Mouse (Mus musculus): Measurements from ENCODE around the gene Pogz.

Gene Pogz

DNA sequence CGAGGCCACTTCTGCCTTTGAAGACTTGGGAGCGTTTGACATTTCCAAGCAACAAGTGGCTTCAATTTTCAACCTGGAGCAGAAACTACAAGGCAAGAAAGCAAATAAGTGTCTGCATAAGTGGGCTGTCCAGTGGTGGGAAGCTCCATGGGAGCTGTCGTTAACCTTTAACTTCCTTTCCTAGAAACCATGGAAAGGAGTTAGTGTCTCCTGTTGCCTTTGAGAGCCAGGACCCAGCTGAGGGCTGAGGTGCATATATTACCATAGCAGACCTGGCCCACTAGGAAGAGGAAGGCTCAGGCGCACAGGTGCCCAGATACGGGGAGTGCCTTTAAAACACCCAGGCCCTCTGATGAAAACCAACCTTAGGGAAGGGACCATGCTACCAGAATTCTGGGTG lies 4.7 kb upstream of the Pogz start:
- in situ Hi-C loops (cut with MboI, MseI), result no loop called here

DNA sequence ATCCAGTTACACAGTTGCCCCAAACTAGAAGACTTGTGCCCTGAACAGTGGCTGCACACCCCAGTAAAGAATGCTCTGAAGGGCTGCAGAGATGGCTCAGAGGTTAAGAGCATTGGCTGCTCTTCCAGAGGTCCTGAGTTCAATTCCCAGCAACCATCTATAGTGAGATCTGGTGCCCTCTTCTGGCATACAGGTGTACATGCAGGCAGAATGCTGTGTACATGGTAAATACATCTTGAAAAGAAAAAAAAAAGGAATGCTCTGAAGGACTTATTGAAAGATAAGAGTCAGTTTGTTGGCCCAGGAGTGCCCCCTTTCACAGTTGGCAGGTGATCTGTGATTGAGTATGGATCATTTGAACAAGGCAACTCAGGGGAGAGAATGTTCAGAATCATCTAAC lies 4.0 kb upstream of the Pogz start:
- in situ Hi-C loops (cut with MboI, MseI), result no loop called here

DNA sequence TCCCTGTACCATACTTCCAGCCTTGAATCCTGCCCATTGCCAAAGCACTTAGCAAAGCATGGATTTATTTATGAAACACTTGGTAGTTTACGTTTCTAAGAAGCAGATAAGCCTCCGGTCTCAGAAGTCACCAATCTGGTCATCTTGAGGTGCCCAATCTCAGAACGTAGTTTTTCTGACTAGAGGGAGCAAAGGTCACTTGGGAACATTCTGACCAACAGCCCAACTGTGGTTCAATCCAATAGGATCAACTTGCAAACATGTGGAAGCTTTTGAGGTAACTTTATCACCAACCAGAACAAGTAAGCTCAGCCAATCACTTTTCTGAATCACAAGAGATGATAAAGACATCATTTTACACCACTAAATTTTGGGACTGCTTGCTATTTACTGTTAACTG lies 2.0 kb upstream of the Pogz start:
- in situ Hi-C loops (cut with MboI, MseI), result no loop called here

DNA sequence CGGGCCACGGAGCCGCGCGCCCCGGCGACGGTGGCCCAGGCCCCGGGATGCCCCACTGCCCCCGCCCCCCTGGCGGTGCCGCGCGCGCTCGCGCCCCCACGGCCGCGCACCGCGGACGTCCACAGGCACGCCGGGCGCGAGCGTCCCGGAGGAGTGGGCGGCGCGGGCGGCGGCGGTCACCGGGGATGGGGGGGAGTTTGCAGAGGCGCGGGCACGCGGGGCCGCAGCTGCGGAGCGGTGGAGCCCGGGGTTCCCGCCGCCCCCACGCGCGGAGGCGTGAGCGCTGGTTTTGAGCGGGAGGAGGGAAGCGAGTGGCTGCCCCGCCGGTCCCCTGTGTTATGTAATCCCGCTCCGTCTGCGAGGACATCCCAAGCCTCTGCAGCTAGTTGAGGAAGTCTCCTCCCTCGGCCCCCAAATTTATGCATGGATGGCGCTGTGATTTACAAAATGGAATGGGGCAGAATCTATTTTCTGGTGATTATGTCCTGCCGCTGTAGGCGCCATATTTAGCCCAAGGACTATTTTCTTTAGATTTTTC lies 661 bp downstream of the Pogz start:
- in situ Hi-C loops (cut with MboI, MseI), result no loop called here

DNA sequence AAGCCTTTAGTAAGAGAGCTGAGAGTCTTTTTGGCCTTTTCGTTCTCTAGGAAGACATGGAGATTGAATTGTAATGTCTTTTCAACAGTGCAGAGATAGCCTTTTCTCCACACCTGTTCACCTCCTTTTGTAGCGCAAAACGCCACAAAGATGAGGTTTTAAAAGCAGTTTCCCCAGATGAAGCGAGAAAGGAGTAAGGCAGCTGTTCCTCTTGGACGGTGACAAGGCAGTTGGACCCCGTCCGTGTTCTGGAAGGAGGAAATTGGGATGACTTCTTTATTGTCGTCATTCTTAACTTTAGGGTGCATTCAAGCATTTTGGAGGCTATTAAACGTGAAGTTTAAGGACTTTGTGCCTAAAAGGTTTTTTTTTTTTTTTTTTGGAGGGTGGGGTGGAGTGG lies 1.3 kb downstream of the Pogz start:
- in situ Hi-C loops (cut with MboI, MseI), result no loop called here

DNA sequence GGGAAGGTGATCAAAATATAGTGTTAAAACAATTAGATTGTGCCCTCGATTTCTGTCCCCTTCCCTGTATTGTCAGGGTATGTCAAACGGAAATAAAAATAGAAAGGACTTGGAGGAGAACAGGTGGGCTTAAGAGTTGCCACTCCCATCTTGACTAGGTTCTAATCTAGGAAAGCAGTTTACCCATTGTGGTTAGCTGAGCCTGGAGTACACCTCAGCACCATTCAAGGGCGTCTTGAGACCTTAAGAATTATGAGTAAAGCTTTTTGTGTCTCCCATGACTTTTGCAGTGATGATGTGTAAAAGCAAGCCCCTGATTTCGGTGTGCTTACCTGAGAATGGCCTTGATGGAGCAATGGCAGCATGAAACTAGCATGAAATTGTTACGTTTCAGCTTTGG lies 1.7 kb downstream of the Pogz start:
- in situ Hi-C loops (cut with MboI, MseI), result no loop called here

DNA sequence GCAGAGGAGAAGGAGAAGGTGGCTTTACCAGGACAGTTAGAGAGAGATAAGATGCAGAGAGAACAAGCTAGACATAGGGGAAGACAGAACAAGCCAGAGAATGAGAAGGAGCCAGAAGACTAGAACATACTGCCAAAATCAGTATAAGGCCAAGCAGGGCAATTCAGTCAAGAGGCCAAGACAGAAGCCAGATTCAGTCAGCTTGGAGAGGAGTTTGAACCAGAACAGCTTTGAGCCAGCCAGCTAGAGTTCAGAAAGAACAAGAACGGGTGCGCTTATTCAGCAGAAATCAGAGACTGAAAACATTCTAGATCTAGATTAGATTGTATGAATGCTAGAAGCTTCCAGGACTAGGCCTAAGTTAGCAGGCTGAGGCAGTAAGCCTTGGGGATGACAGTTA lies 10.0 kb downstream of the Pogz start:
- in situ Hi-C loops (cut with MboI, MseI), result no loop called here

DNA sequence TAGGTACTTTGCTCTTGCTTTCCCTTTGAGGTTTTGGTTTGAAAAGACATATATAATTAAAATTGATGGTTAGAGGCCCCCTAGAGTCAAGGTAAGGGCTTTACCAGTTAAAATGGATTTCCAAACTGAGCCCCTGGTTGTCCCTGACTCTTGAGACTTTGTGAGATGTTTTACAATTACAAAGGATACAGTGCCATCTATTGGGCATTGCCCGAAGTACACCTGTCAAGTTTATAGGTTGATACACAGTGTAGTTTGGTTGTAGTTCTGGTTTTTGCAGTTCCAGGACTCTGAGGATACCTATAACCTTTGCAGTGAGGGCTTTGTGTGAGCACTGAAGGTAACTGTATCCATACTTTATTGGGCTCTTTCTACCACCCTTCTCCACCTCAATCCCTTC lies 12.0 kb downstream of the Pogz start:
- in situ Hi-C loops (cut with MboI, MseI), result no loop called here

DNA sequence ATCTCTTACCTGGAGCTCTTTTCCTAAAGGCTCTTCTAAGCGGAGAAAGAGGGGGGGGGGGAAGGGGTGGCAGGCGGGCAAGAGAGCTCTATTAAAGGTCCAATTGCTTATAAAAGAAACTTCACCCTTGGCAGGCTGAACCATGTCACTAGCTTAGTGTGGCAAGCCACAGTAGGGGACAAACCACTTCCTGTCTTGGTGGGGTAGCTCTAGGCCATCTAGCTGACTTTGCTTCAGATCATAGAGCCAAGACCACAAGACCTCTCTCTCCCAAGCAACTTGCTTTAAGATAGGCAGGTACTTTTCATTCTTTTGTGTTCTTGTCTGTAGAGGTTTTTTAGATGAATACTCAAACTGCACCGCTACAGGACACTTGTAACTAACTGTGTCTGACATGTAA lies 14.4 kb downstream of the Pogz start:
- in situ Hi-C loops (cut with MboI, MseI), result no loop called here

DNA sequence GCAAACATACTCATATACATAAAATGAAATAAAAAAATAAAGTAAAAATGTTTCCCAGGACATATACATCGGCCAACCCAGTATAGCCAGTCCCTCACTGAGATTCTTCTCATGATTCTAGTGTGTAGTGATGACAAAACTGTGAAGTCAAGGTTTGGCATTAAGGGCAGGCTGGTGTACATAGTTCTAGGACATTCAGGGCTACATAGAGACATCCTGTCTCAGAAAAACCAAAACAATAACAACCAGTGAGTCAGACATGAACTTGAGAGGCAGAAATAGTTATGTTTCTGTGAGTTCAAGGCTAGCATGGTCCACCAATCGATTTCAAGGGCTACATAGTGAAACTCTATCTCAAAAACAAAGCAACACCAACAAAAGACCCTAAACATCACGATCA lies 14.8 kb downstream of the Pogz start:
- in situ Hi-C loops (cut with MboI, MseI), result no loop called here

DNA sequence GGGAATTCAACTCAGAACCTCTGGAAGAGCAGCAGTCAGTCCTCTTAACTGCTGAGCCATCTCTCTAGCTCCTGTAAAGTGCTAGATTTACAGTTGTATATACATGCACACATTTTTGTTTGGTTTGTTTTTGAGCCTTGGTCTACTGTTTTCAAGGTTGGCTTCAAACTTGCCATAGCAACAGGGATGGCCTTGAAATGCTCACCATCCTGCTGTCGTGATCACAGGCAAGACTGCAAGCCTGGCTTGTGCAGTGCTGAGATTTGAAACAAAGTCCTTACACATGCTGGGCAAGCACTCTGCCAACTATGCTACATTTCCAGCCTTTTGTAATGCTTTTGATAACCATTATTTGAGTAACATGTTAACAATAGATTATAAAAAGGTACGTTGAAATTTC lies 22.1 kb downstream of the Pogz start:
- in situ Hi-C loops (cut with MboI, MseI), result no loop called here

DNA sequence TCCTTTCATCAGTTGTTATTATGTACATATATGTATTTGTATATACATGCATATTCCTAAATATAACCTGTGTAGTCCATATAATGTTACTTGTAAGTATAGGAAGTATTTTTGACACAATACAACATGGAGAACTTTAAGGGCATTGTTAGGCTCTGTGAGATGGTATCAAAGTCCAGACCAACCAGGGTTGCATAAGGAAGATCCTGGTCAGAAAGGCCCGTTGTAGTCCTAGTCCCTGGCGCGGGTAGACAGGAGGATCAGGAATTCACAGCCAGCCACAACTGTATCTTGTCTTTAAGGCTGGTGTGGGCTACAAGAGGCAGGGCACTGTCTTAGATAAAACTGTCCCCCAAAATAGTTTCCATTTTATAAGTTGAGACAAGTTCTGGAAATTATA lies 31.6 kb downstream of the Pogz start:
- in situ Hi-C loops (cut with MboI, MseI), result no loop called here

DNA sequence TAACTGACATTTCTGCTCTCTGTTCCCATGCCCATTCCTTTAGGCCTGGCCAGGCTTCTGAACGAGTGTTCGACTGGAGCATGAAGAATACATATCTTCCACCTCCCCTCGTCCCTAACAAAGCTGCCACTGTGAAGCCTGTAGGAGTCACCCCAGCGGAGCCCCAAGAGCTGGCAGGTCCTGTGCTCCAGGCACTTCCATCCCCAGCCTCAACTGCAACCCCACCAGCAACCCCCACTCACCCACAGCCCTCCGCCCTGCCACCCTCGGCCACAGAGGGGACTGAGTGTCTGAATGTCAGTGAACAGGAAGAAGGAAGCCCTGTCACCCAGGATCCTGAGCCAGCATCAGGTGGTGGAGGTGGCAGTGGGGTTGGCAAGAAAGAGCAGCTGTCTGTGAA lies 41.3 kb downstream of the Pogz start:
- in situ Hi-C loops (cut with MboI, MseI), result no loop called here

DNA sequence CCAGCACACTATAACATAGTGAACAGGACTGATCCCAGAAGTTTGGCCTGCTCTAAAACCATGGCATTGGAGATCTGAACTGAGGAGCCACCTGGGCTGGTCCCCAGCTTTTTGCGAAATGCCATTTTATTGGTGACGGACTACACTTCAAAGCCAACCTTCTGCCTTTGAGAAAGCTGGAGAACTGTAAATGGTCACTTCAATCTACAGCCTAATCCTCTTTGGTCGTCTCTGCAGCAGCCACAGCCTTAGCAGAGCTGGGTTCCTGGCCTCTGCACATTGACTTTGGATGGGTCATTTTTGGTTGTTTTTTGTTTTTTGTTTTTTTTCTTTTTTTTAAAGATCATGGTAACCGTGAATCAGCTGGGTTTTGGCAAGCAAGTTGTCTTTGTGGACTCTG lies 44.5 kb downstream of the Pogz start:
- in situ Hi-C loops (cut with MboI, MseI), result no loop called here

DNA sequence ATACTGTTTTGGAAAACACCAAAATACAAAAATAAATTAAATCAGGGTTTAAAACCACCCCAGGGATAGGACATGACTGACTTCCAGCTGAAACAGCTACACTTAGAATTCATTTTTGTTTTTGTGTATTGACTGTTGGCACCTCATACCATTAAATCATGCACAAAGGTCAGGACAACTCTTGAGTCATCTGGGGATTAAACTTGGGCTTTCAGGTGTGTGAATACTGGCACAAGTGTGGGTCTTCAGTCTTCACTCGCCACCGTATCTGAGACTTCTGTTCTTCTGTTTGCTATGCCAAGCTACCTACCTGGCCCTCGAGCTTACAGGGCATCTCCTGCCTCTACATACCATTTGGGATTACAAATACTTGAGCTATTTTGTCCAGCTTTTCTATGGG lies 45.2 kb downstream of the Pogz start:
- in situ Hi-C loops (cut with MboI, MseI), result no loop called here

DNA sequence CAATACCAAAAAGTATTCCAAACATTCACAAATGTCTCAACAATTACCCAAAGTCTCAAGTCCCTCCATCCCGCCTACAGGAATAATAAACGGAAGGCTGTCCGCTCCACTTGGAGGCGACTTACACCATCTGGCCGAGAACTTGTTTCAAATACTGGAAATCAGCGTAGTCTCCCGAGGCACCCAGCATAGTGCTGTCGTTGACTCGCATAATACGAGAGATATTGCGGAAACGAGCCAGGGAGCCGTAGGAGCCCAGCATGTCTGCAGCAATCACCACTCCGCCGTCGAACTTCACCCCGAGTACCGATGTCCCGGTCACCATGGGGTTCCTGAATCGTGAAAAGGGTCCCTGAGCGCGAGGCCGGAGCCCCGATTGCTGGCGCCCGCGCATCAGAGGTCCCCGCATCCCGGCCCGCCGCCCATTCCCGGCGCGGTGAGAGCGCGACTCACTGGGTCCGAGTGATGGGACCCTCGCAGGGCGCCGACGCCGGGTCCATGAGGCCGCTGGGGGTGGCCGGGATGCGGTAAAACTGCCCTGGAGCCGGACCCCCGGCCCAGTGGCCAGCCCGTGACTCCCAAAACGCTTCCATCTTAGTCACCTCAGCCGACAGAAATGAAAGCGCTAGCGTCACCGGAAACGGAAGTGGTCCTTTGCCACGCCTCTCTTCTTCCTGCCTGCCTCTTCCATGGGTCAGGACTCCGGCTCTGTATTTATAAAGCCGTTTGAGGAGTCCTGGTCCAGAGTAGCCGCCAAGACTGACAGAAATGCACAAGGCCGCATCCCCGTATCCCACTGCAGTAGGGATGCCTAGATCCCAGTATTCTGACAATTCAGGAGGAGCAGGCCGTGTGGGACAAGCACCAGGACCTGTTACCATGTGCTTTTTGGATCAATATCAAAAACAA lies 49.2 kb downstream of the Pogz start, which contains the start of gene Psmb4:
Gene Psmb4, minus strand, starts transcription at position 646 of the 909 bp plus-strand sequence.
- in situ Hi-C loops (cut with MboI, MseI), result no loop called here

DNA sequence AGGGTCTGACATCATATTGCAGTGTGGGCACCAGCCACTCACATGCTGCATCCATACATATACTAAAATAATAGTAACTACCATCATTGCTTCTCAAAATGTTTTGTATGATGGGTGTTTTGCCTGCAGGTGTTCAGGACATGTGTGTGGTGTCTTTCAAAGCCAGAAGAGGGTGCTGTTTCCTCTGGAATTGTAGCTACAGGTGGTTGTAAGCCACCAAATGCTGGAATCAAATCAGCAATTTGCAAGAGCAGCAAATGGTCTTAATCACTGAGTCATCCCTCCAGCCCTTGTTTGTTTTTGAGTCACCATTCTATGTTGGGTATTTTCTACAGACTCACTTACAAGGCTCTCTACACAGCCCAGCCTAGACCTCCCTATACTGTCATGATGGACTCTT lies 51.2 kb downstream of the Pogz start:
- in situ Hi-C loops (cut with MboI, MseI), result no loop called here

DNA sequence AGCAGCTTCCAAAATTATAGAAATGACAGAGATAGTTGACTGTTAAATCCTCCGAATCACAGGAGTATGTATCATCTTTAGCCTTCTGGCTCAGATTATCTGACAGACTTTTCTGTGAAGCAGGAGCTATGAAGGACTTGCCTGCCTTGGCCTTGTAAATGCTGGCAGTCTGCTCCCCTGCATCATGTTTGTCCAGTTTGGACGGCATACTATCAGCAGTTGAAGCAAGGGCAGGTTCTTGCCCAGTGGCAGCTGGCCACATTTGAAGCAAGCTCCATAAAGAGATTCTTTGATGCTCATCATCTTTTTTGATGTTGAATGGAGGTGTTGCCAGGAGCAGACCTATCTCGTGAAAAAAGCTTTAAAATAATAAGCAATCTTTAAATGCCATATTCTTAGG lies 56.7 kb downstream of the Pogz start:
- in situ Hi-C loops (cut with MboI, MseI), result no loop called here

DNA sequence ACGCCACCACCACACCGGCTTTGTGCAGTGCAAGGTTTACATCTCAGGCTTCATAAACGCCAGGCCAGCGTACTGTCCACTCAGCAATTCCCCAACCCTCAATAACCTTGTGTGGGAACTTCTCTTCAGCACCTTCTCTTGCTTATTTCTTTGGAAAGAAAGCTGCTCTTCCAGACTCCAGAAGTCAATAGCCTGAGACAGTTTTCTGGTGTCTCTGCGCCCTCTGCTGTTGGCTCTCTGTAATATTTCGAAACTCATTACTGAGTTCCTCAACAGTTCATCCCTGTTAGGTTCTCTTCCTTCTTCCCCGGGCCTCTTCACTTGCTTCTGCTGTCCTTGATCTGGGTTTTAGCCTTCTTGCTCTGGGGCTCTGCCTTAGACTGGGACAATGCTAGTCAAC lies 65.4 kb downstream of the Pogz start:
- in situ Hi-C loops (cut with MboI, MseI), result loop anchor here (5.0 kb wide), 1 partner anchor 35 kb away; no protein-coding TSS in a partner anchor

DNA sequence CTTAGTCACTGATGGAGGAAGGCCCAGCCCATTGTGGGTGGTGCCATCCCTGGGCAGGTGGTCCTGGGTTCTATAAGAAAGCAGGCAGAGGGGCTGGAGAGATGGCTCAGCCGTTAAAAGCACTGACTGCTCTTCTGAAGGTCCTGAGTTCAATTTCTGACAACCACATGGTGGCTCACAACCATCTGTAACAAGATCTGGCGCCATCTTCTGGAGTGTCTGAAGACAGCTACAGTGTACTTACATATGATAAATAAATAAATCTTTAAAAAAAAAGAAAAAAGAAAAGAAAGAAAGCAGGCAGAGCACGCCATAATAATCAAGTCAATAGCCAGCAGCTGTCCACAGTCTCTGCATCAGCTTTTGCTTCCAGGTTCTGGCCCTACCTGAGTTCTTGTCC lies 67.4 kb downstream of the Pogz start:
- in situ Hi-C loops (cut with MboI, MseI), result loop anchor here (5.0 kb wide), 1 partner anchor 33 kb away; no protein-coding TSS in a partner anchor

DNA sequence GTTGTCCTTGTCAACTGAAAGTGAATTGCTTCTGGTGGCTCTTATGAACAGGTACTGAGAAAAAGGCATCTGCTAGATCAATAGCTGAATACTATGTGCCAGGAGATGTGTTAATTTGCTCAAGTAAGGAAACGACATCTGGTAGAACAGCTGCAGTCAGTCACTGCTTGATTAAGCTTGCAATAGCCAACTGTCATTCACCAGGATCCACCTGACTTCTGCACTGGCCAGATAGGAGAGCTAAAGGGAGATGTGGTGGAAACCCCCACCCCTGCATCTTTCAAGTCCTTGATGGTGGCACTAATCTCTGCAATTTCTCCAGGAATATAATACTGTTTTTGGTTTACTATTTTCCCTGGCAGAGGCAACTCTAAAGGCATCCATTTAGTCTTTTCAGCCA lies 69.1 kb downstream of the Pogz start:
- in situ Hi-C loops (cut with MboI, MseI), result no loop called here

DNA sequence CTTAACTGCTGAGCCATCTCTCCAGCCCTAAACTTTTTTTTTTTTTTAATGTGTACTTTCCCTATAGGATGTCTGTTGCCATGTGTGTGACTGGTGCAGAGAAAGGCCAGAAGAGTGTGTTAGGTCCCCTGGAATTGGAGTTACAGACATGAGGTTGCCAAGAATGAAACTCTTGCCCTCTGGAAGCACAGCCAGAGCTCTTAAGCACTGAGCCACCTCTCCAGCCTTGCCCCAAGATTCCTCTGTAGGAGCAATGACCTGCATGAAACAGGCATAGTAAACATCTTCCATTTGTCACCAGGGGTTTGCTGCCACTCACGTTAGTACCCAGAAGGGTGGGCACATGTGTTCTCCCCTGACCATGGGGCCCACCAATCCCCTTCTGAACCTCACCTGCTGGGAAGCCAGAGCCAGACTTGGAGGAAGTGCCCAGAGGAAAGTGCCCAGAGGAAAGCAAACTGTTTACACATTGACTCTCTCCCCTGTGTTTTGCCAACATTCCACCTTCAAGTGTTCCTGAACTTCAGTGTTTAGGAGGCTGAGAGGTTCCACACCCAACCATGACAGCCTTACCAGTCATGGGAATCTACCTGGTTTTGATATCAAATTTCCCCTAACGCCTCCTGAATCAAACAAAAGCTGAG lies 73.8 kb downstream of the Pogz start:
- in situ Hi-C loops (cut with MboI, MseI), result no loop called here

DNA sequence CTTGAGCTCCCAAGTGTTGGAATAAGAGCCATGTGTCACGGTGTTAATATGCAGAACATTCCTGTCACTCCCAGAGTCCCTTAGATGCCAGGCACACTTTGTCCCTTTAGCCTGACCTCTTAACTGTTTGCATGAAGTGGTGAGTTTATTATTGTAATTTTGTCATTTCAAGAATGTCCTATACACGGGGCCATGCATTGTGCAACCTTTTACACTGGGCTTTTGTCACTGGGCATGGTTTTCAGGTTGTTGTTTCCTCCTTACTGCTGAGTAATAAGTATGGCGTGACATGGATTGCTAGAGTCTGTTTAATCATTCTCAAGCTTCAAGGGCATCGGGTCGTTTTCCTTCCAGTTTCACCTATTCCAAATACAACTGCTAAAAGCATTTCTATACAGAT lies 76.4 kb downstream of the Pogz start:
- in situ Hi-C loops (cut with MboI, MseI), result no loop called here
